Mouse (Mus musculus) liver, embryonic 14.5 days (tissue): Measurements from ENCODE around the gene Exoc6b. TPM values are rescaled to one million over a fixed set of nuclear protein-coding genes. Genes with fewer than 3 reads are reported as not detected.
A peak's percentile ranks its signal among the peaks of the same experiment; 100 is the strongest.

Experiments
- ATAC-seq: fragments of 200-750 bp; cut with Nextera tagmentation; 2 replicates; pipeline ENCODE4 v1.8.0; 2017; ENCODE audit warnings: moderate number of reproducible peaks, mild to moderate bottlenecking, moderate library complexity; ENCODE audit not compliant: insufficient read depth
- DNase-seq, 3 experiments: peaks; one replicate each; pipeline ENCODE4 v3.0.0-alpha.2; 2012 to 2013; ENCODE audit warnings: low read depth in 3 of 3, low spot score in 3 of 3
- H3K27ac ChIP-seq: fragments of 300-500 bp; sonication (generic); 2 replicates; pipeline ENCODE4 v1.5.1; 2014; ENCODE audit warnings: moderate library complexity, mild to moderate bottlenecking, control low read depth, inconsistent platforms
- H3K27me3 ChIP-seq: fragments of 300-500 bp; sonication (generic); 2 replicates; pipeline ENCODE4 v1.6.1; 2014; ENCODE audit warnings: mild to moderate bottlenecking, low read length, moderate library complexity; ENCODE audit not compliant: control insufficient read depth, insufficient read depth
- H3K36me3 ChIP-seq: fragments of 300-500 bp; sonication (generic); replicated peaks from 2 replicates; pipeline ENCODE4 v1.6.1; 2014; ENCODE audit warnings: low read depth; ENCODE audit not compliant: control insufficient read depth, insufficient read depth
- H3K4me1 ChIP-seq, 2 experiments: fragments of 200-500 bp in 1 of 2; fragments of 300-500 bp in 1 of 2; sonication (generic) in 1 of 2; replicated peaks; 2 replicates each; pipeline ENCODE4 v1.6.1; 2012 to 2014; ENCODE audit warnings: antibody characterized with exemption in 1 of 2, inconsistent platforms in 1 of 2, low read length in 1 of 2; ENCODE audit not compliant: control insufficient read depth in 2 of 2, insufficient read depth in 2 of 2
- H3K4me2 ChIP-seq: fragments of 300-500 bp; sonication (generic); 2 replicates; pipeline ENCODE4 v1.6.1; 2014; ENCODE audit warnings: low read depth, mild to moderate bottlenecking, control low read depth, moderate library complexity
- H3K4me3 ChIP-seq, 2 experiments: fragments of 200-500 bp in 1 of 2; fragments of 300-500 bp in 1 of 2; sonication (generic) in 1 of 2; 2 replicates each; pipeline ENCODE4 v1.5.1; 2012 to 2014; ENCODE audit warnings: low read depth in 2 of 2, low read length in 2 of 2, mild to moderate bottlenecking in 2 of 2, control low read depth in 1 of 2, inconsistent platforms in 1 of 2, moderate library complexity in 1 of 2; ENCODE audit not compliant: insufficient read depth in 1 of 2
- H3K9ac ChIP-seq: fragments of 300-500 bp; sonication (generic); replicated peaks from 2 replicates; pipeline ENCODE4 v1.6.1; 2014; ENCODE audit warnings: mild to moderate bottlenecking, control low read depth, moderate library complexity
- H3K9me3 ChIP-seq: fragments of 300-500 bp; sonication (generic); 2 replicates; pipeline ENCODE4 v1.6.1; 2016; ENCODE audit warnings: low read length, mixed read lengths; ENCODE audit not compliant: control insufficient read depth
- CTCF ChIP-seq: IDR thresholded peaks from 2 replicates; pipeline ENCODE4 v1.5.1; 2016; ENCODE audit warnings: antibody characterized with exemption, low read depth, control low read depth
- EP300 ChIP-seq: IDR thresholded peaks from 2 replicates; pipeline ENCODE4 v1.6.1; 2016; ENCODE audit warnings: antibody characterized with exemption, low read depth
- WGBS: fragments of 180-500 bp; shearing (Covaris S2); extraction: QIAGEN DNeasy Blood & Tissue Kit; methylation state at CpG from one replicate; pipeline ENCODE4 v1.1.7; 2014; ENCODE audit not compliant: insufficient replicate concordance; 5-methylcytosine and 5-hydroxymethylcytosine counted together
- polyA plus RNA-seq, 2 experiments: library from polyadenylated mRNA; depleted of rRNA in 1 of 2; stranded (reverse) in 1 of 2; unstranded in 1 of 2; fragments of >200 nt; fragmentation: Nextera tagmentation in 1 of 2; extraction: Ambion mirVana in 1 of 2; gene quantifications; 2 replicates each; pipeline versions ENCODE4 v1.2.1 to v1.2.3; 2012 to 2014

Gene Exoc6b
- polyA plus RNA-seq, 2 experiments, result 1.0 to 2.9 TPM

GRCm38 (mm10) chr6:84674936-84675335 lies 394.4 kb downstream of the Exoc6b start:
- Histone ChIP-seq H3K27ac (no peak overlapping the region), H3K9me3 (no peaks in the 10 kb centered on the region), H3K4me2 (no peak overlapping the region), H3K9ac (no peak overlapping the region), H3K4me1 (no peaks in the 10 kb centered on the region), H3K27me3 (no peaks in the 10 kb centered on the region), H3K4me3 (no peak overlapping the region), H3K36me3 (no peaks in the 10 kb centered on the region)
- 74% methylated on average over 3 of the region's 3 CpGs for WGBS
- TF ChIP-seq EP300 (no peak), CTCF (no peak)
- DNase-seq (no peak), ATAC-seq (no peak)

GRCm38 (mm10) chr6:84674136-84674535 lies 395.2 kb downstream of the Exoc6b start:
- Histone ChIP-seq H3K4me1 (no peaks in the 10 kb centered on the region), H3K4me2 (no peak overlapping the region)

GRCm38 (mm10) chr6:84661451-84662112 lies 407.7 kb downstream of the Exoc6b start:
- Histone ChIP-seq H3K27me3 (no peaks in the 10 kb centered on the region), H3K36me3 (no peaks in the 10 kb centered on the region), H3K4me1 (peaks cover 0 to 3% of the 10 kb centered on the region in 2 experiments; a peak in 2 of 4 replicates), H3K4me3 (no peak overlapping the region), H3K9me3 (no peaks in the 10 kb centered on the region), H3K27ac (no peak overlapping the region), H3K4me2 (no peak overlapping the region), H3K9ac (no peak overlapping the region)
- peak in 1 of 3 experiments; percentile 10 for DNase-seq
- 19% methylated on average over 2 of the region's 2 CpGs for WGBS
- TF ChIP-seq EP300 (no peak), CTCF (no peak)
- ATAC-seq, result no peak

More at GRCm38 (mm10) chr6:84674136-84674535, 395.2 kb downstream of the Exoc6b start:
- WGBS, result 57% methylated on average over 7 of the region's 7 CpGs
- Histone ChIP-seq H3K9me3 (no peaks in the 10 kb centered on the region), H3K27me3 (no peaks in the 10 kb centered on the region), H3K9ac (no peak overlapping the region), H3K27ac (no peak overlapping the region), H3K36me3 (no peaks in the 10 kb centered on the region), H3K4me3 (no peak overlapping the region)
- no peak for ATAC-seq
- TF ChIP-seq EP300 (no peak), CTCF (no peak)
- DNase-seq, result no peak

GRCm38 (mm10) chr6:84660982-84661381 lies 408.3 kb downstream of the Exoc6b start:
- TF ChIP-seq EP300 (no peak), CTCF (no peak)
- no peak for DNase-seq
- 54% methylated on average over 1 of the region's 1 CpGs for WGBS

GRCm38 (mm10) chr6:84657091-84657490 lies 412.2 kb downstream of the Exoc6b start:
- 44% methylated on average over 1 of the region's 1 CpGs for WGBS
- Histone ChIP-seq H3K4me1 (peaks cover 0 to 3% of the 10 kb centered on the region in 2 experiments; a peak in 2 of 4 replicates), H3K36me3 (no peaks in the 10 kb centered on the region), H3K4me2 (no peak overlapping the region), H3K27ac (no peak overlapping the region), H3K27me3 (no peaks in the 10 kb centered on the region), H3K9ac (no peak overlapping the region), H3K9me3 (no peaks in the 10 kb centered on the region), H3K4me3 (no peak overlapping the region)
- DNase-seq, result no peak
- no peak for ATAC-seq
- no peak for TF ChIP-seq CTCF
- no peak for TF ChIP-seq EP300

More at GRCm38 (mm10) chr6:84660982-84661381, 408.3 kb downstream of the Exoc6b start:
- H3K9me3 ChIP-seq, result no peaks in the 10 kb centered on the region
- no peak overlapping the region for H3K9ac ChIP-seq
- no peak for ATAC-seq
- no peak overlapping the region for H3K27ac ChIP-seq
- H3K27me3 ChIP-seq, result no peaks in the 10 kb centered on the region
- H3K4me1 ChIP-seq, result peaks cover 0 to 3% of the 10 kb centered on the region in 2 experiments; a peak in 2 of 4 replicates
- no peak overlapping the region for H3K4me3 ChIP-seq
- H3K4me2 ChIP-seq, result no peak overlapping the region
- H3K36me3 ChIP-seq, result no peaks in the 10 kb centered on the region
